Mouse (Mus musculus) limb, embryonic 12.5 days (tissue): ENCODE measurements around the gene Dpp9. TPM values are rescaled to one million over a fixed set of nuclear protein-coding genes. Genes with fewer than 3 reads are reported as not detected.

ENCODE experiments used
- ATAC-seq: fragments of 200-750 bp; cut with Nextera tagmentation; 2 replicates; pipeline ENCODE4 v1.8.0; 2017; ENCODE audit warnings: low read depth, moderate TSS enrichment; ENCODE audit not compliant: insufficient number of reproducible peaks, insufficient read depth, low FRiP score, low TSS enrichment
- H3K27ac ChIP-seq: fragments of 300-500 bp; sonication (generic); 2 replicates; pipeline ENCODE4 v1.5.1; 2016; ENCODE audit warnings: mild to moderate bottlenecking, moderate library complexity
- H3K27me3 ChIP-seq: fragments of 300-500 bp; sonication (generic); 2 replicates; pipeline ENCODE4 v1.6.1; 2016; ENCODE audit warnings: mild to moderate bottlenecking, moderate library complexity
- H3K36me3 ChIP-seq: fragments of 300-500 bp; sonication (generic); 2 replicates; pipeline ENCODE4 v1.6.1; 2016; ENCODE audit warnings: mild to moderate bottlenecking, moderate library complexity
- H3K4me1 ChIP-seq: fragments of 300-500 bp; sonication (generic); replicated peaks from 2 replicates; pipeline ENCODE4 v1.6.1; 2016
- H3K4me2 ChIP-seq: fragments of 300-500 bp; sonication (generic); 2 replicates; pipeline ENCODE4 v1.6.1; 2016; ENCODE audit warnings: mild to moderate bottlenecking, moderate library complexity
- H3K4me3 ChIP-seq: fragments of 300-500 bp; sonication (generic); replicated peaks from 2 replicates; pipeline ENCODE4 v1.5.1; 2016; ENCODE audit warnings: mild to moderate bottlenecking
- H3K9ac ChIP-seq: fragments of 300-500 bp; sonication (generic); replicated peaks from 2 replicates; pipeline ENCODE4 v1.6.1; 2016; ENCODE audit warnings: mild to moderate bottlenecking, moderate library complexity
- H3K9me3 ChIP-seq: fragments of 300-500 bp; sonication (generic); 2 replicates; pipeline ENCODE4 v1.6.1; 2016; ENCODE audit warnings: mild to moderate bottlenecking, moderate library complexity
- WGBS: fragments of 180-500 bp; shearing (Covaris S2); methylation state at CpG from one replicate; pipeline ENCODE4 v1.1.7; 2016; 5-methylcytosine and 5-hydroxymethylcytosine counted together
- polyA plus RNA-seq: library from polyadenylated mRNA; unstranded; fragments of >200 nt; fragmentation: Nextera tagmentation; extraction: Ambion mirVana; gene quantifications from 2 replicates; pipeline ENCODE4 v1.2.1, GENCODE M21; 2016

The Dpp9 gene
- polyA plus RNA-seq, 1 experiment from 2014 or later: 36.2 TPM

- Histone ChIP-seq H3K9me3 (no peaks in the 10 kb centered on the region), H3K36me3 (peaks cover 59% of the 10 kb centered on the region), H3K4me2 (peak overlapping the region; percentile 94), H3K4me1 (peaks cover 27% of the 10 kb centered on the region), H3K9ac (peak overlapping the region; percentile 74), H3K27ac (peak overlapping the region; percentile 74), H3K4me3 (peak overlapping the region; percentile 81), H3K27me3 (no peaks in the 10 kb centered on the region)
- ATAC-seq: peak; percentile 15; the same call in 1 of the 2 replicates
- under 1% methylated on average over 14 of the region's 14 CpGs for WGBS
These were observed 35.6 kb downstream of the Dpp9 start for GRCm38 (mm10) chr17:56182975-56183657.

DNA sequence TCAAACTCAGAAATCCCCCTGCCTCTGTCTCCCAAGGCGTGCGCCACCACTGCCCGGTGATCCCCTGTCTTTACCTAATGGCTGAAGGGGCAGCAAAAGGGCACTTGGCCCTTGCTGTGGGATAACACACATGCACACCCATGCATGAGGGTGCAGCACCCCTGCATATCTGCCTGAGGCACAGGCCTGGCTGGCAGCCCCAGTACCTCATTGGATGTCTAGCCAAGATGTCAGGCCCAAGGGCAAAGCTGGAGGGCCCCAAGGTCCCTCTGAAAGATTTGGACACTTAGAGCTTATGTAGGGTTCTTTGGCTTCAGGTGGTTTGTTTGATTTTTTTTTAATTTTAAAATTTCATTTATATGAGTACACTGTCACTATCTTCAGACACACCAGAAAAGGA lies 43.3 kb downstream of the Dpp9 start:
- Histone ChIP-seq H3K4me1 (0 out of 2 replicates have a peak, but pooled peaks cover 3% of the 10 kb centered on the region), H3K27ac (no peak overlapping the region), H3K4me2 (no peak overlapping the region), H3K27me3 (no peaks in the 10 kb centered on the region), H3K9me3 (no peaks in the 10 kb centered on the region), H3K9ac (no peak overlapping the region), H3K4me3 (no peak overlapping the region), H3K36me3 (peaks cover 68% of the 10 kb centered on the region)
- no peak for ATAC-seq
- 98% methylated on average over 3 of the region's 3 CpGs for WGBS

DNA sequence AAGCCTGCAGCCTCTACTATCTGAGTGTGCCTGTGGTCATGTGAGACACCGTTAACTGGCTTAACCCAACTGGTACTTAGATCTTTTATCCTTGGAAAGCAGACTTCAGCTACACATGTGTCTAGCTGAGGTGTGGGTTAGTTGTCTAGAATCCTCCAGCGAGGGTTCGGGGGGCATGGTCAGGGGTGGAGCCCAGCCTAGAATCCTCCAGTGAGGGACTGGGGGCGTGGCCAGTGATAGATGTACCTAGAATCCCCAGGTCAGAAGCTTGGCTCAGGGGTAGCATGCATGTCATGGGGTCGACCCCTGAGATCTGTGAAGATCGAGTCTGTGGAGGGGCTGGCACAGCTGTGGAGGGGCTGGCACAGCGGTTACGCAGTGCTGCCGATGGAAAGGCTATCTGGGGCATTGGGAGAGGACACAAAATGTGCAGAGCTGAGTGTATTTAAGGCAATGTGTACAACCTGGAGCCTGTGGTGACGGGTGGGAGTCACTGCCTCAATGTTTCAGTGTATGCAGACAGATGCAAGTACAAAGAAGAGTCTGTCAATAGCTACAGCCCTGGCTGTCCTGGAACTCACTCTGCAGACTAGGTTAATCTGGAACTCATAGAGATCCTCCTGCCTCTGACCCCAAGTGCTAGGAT lies 45.2 kb downstream of the Dpp9 start:
- peaks cover 49% of the 10 kb centered on the region for H3K36me3 ChIP-seq
- no peaks in the 10 kb centered on the region for H3K27me3 ChIP-seq
- no peak for ATAC-seq
- no peak overlapping the region for H3K9ac ChIP-seq
- H3K4me2 ChIP-seq: no peak overlapping the region
- H3K4me1 ChIP-seq: 0 out of 2 replicates have a peak, but pooled peaks cover 3% of the 10 kb centered on the region
- no peak overlapping the region for H3K4me3 ChIP-seq
- H3K9me3 ChIP-seq: no peaks in the 10 kb centered on the region
- H3K27ac ChIP-seq: no peak overlapping the region
- WGBS: 52% methylated on average over 10 of the region's 10 CpGs

DNA sequence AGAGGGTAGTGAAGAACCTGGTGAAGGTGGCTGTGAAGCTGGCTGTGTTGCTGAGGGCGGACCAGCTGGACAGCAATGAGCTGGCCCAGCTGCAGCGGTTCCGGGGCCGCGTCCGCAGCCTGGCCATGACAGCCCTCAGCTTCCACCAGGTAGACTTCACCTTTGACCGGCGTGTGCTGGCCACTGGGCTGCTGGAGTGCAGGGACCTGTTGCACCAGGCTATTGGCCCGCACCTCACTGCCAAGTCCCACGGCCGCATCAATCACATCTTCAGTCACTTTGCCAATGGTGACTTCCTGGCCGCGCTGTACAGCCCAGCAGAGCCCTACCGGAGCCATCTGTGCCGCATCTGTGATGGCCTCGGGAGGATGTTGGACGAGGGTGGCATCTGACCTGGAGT lies 46.8 kb downstream of the Dpp9 start:
- WGBS: 88% methylated on average over 17 of the region's 17 CpGs
- 0 out of 2 replicates have a peak, but pooled peaks cover 3% of the 10 kb centered on the region for H3K4me1 ChIP-seq
- no peak overlapping the region for H3K4me3 ChIP-seq
- no peak overlapping the region for H3K27ac ChIP-seq
- peaks cover 33% of the 10 kb centered on the region for H3K36me3 ChIP-seq
- H3K9ac ChIP-seq: no peak overlapping the region
- no peaks in the 10 kb centered on the region for H3K9me3 ChIP-seq
- no peaks in the 10 kb centered on the region for H3K27me3 ChIP-seq
- no peak for ATAC-seq
- no peak overlapping the region for H3K4me2 ChIP-seq

DNA sequence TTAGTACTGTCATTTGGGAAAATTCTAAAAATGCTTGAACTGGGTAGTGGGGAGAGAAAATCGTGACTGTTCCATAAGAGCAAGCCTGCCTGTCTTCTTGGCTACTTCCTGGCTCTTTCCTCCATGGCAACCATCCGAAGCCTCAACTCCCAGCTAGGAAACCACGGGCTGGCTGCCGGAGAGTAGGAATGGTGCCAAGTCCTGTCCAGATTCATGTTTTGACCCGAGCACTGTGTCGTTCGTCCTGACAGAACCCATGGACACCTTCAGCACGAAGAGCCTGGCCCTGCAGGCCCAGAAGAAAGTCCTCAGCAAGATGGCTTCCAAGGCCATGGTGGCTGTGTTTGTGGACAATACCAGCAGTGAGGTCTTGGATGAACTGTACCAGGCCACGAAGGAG lies 47.2 kb downstream of the Dpp9 start:
- ATAC-seq: no peak
- no peak overlapping the region for H3K9ac ChIP-seq

GRCm38 (mm10) chr17:56170636-56171035 lies 48.1 kb downstream of the Dpp9 start:
- 0 out of 2 replicates have a peak overlapping the region, but pooled peaks have one; percentile 26 for H3K27ac ChIP-seq
- no peak for ATAC-seq
- H3K9me3 ChIP-seq: no peaks in the 10 kb centered on the region
- 80% methylated on average over 10 of the region's 10 CpGs for WGBS
- H3K4me3 ChIP-seq: no peak overlapping the region
- 0 out of 2 replicates have a peak, but pooled peaks cover 3% of the 10 kb centered on the region for H3K4me1 ChIP-seq
- H3K4me2 ChIP-seq: no peak overlapping the region
- H3K27me3 ChIP-seq: no peaks in the 10 kb centered on the region
- peaks cover 20% of the 10 kb centered on the region for H3K36me3 ChIP-seq
- H3K9ac ChIP-seq: no peak overlapping the region

More for the DNA sequence above, 47.2 kb downstream of the Dpp9 start:
- Histone ChIP-seq H3K4me2 (no peak overlapping the region), H3K4me1 (0 out of 2 replicates have a peak, but pooled peaks cover 3% of the 10 kb centered on the region), H3K27me3 (no peaks in the 10 kb centered on the region), H3K27ac (no peak overlapping the region), H3K9me3 (no peaks in the 10 kb centered on the region), H3K4me3 (no peak overlapping the region), H3K36me3 (peaks cover 29% of the 10 kb centered on the region)
- 85% methylated on average over 9 of the region's 9 CpGs for WGBS

GRCm38 (mm10) chr17:56169830-56170229 lies 48.9 kb downstream of the Dpp9 start:
- Histone ChIP-seq H3K4me2 (no peak overlapping the region), H3K36me3 (peaks cover 12% of the 10 kb centered on the region; the same call in 1 of the 2 replicates), H3K4me1 (0 out of 2 replicates have a peak, but pooled peaks cover 3% of the 10 kb centered on the region), H3K27me3 (no peaks in the 10 kb centered on the region), H3K4me3 (no peak overlapping the region), H3K9ac (no peak overlapping the region; the same call in 1 of the 2 replicates), H3K27ac (0 out of 2 replicates have a peak overlapping the region, but pooled peaks have one; percentile 26), H3K9me3 (no peaks in the 10 kb centered on the region)
- no peak for ATAC-seq
- 70% methylated on average over 6 of the region's 6 CpGs for WGBS

DNA sequence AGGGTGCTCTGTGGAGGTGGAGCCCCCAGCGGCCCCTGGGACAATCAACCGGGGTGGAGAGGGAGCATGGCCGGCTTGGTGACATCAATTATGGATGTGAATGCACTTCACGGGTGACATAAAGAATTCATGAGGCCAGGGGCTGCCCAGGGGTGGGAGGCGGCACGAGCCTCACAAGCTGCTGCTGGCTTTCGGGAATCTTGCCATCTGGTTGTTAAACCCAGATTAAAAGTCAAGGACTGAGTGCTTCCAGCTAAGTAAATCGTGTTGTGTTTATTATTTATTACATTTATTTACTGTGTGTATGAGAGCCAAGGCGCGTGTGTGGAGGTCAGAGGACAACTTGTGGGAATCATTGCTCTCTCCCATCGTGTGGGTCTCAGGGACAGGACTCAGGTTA lies 53.0 kb downstream of the Dpp9 start:
- Histone ChIP-seq H3K36me3 (no peaks in the 10 kb centered on the region), H3K27ac (no peak overlapping the region), H3K9me3 (no peaks in the 10 kb centered on the region), H3K4me1 (peaks cover 14% of the 10 kb centered on the region), H3K4me2 (no peak overlapping the region), H3K9ac (no peak overlapping the region; the same call in 1 of the 2 replicates), H3K27me3 (no peaks in the 10 kb centered on the region), H3K4me3 (no peak overlapping the region)
- 68% methylated on average over 11 of the region's 11 CpGs for WGBS
- ATAC-seq: no peak

DNA sequence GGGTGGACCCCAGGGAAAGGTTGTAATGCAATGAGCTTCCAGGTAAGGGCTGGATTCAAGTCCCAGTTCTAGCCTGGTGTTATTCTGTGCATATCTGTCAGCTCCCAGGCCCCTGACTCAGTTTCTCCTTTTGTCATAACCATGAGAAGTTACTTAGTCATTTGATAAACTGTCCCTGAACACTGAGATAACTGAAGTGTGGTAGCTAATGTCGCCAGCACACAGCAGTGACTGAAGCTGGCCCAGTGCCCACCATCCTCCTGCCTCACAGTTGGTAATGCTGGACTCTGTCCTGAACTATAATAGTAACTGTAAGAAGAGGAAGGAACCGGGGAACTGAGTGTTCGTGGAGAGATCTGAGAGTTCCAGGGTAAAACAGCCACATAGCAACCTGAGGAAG lies 54.2 kb downstream of the Dpp9 start:
- H3K9me3 ChIP-seq: no peaks in the 10 kb centered on the region
- 81% methylated on average over 3 of the region's 3 CpGs for WGBS
- H3K36me3 ChIP-seq: no peaks in the 10 kb centered on the region
- no peak overlapping the region for H3K4me2 ChIP-seq
- no peak overlapping the region for H3K9ac ChIP-seq
- H3K4me1 ChIP-seq: peaks cover 14% of the 10 kb centered on the region
- H3K27ac ChIP-seq: no peak overlapping the region
- H3K27me3 ChIP-seq: peaks cover under 1% of the 10 kb centered on the region
- no peak overlapping the region for H3K4me3 ChIP-seq
- no peak for ATAC-seq

DNA sequence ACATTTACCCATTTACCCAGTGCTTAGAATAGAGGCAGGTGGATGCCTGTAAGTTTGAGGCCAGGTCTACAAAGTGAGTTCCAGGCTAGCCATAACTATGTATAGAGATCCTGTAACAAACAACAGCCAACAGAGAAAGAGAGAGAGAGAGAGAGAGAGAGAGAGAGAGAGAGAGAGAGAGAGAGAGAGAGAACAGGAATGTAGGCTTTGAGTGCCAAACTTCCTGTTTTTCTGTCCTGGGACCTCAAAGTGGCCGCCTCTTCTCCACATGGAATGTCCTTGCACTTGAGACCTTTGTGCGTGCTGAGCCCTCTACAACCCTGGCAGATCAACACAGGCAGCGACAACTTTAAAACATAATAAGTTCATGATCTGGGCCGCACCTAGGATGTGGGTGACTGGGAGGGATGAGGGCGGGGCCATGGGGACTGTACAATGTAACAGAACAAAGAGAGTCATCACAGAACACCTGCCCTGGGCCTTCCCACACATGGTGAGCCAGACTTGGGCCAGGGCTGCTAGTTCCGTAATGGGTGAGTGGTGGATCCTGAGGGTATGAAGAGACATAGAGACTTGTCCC lies 55.1 kb downstream of the Dpp9 start:
- Histone ChIP-seq H3K4me1 (peaks cover 14% of the 10 kb centered on the region), H3K4me2 (peak overlapping the region; percentile 75), H3K27me3 (peaks cover 10% of the 10 kb centered on the region), H3K36me3 (no peaks in the 10 kb centered on the region), H3K9ac (no peak overlapping the region), H3K27ac (no peak overlapping the region), H3K4me3 (no peak overlapping the region), H3K9me3 (no peaks in the 10 kb centered on the region)
- no peak for ATAC-seq
- 80% methylated on average over 6 of the region's 6 CpGs for WGBS

DNA sequence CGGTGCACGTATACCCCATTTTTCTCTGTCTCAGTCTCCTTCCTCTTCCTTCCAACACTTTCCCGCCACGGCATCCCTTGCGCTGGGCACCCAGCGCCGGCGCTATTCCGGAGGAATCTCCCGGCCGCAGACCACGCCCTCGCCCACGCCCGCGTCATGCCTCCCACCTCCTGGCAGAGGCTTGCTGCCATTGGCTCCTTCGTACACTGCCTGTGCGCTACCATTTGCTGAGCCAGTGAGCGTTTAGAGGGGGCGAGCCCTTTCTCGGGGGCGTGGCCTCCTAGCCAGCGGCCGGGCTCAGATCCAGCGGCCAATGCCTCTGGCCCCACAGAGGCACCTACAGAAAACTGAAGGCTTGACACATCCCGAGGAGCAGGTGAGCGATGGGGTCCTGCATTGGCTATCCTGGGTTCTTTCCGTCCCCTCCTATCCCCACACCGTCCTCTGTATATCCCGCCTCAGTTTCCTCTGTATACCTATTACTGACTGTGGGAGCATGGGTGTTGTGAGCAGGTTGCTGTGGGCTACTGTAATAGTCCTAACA lies 56.4 kb downstream of the Dpp9 start, which contains the start of gene Tnfaip8l1:
Gene Tnfaip8l1 (plus strand): TSS at position 247 of the 544 bp plus-strand sequence.
- Histone ChIP-seq H3K9ac (peak within 1 kb of the TSS; percentile 62), H3K9me3 (no peaks in the 10 kb centered on the region), H3K27ac (0 out of 2 replicates have a peak within 1 kb of the TSS, but pooled peaks have one; percentile 17), H3K4me2 (peak within 1 kb of the TSS; percentile 75), H3K27me3 (peaks cover 23% of the 10 kb centered on the region), H3K36me3 (no peaks in the 10 kb centered on the region), H3K4me3 (peak within 1 kb of the TSS; percentile 49), H3K4me1 (peaks cover 14% of the 10 kb centered on the region)
- 1% methylated on average over 30 of the region's 30 CpGs for WGBS
- ATAC-seq: peak; percentile 96
